Mouse (Mus musculus) heart, adult 2 months (tissue): ENCODE measurements around the gene Atp2b2. TPM values are rescaled to one million over a fixed set of nuclear protein-coding genes. Genes with fewer than 3 reads are reported as not detected.

ENCODE experiments used
- DNase-seq, 2 experiments: peaks; one replicate each; pipeline ENCODE4 v3.0.0; 2021
- H3K27ac ChIP-seq: fragments of 200-600 bp; 2 replicates; pipeline ENCODE4 v1.8.1; 2022
- H3K27me3 ChIP-seq: fragments of 200-500 bp; 2 replicates; pipeline ENCODE4 v1.6.1; 2012; ENCODE audit warnings: mild to moderate bottlenecking, low read length, inconsistent platforms, mixed read lengths; ENCODE audit not compliant: control insufficient read depth, insufficient read depth
- H3K36me3 ChIP-seq: fragments of 200-500 bp; 2 replicates; pipeline ENCODE4 v1.6.1; 2012; ENCODE audit warnings: low read length, inconsistent platforms; ENCODE audit not compliant: control insufficient read depth, insufficient read depth
- H3K4me1 ChIP-seq: fragments of 200-500 bp; 2 replicates; pipeline ENCODE4 v1.6.1; 2011; ENCODE audit warnings: low read length; ENCODE audit not compliant: control insufficient read depth, insufficient read depth
- H3K4me3 ChIP-seq: fragments of 200-600 bp; 2 replicates; pipeline ENCODE4 v1.8.1; 2022
- H3K79me2 ChIP-seq: fragments of 200-500 bp; replicated peaks from 2 replicates; pipeline ENCODE4 v1.6.1; 2012; ENCODE audit warnings: mild to moderate bottlenecking, inconsistent platforms, low read length, moderate library complexity, mixed read lengths; ENCODE audit not compliant: control insufficient read depth, insufficient read depth
- H3K9ac ChIP-seq: fragments of 200-500 bp; 2 replicates; pipeline ENCODE4 v1.6.1; 2012; ENCODE audit warnings: low read depth, mild to moderate bottlenecking, control low read depth, inconsistent platforms, low read length, mixed read lengths
- CTCF ChIP-seq: fragments of 200-600 bp; IDR thresholded peaks from 2 replicates; pipeline ENCODE4 v1.8.1; 2022; ENCODE audit warnings: antibody characterized with exemption, mild to moderate bottlenecking, moderate library complexity
- EP300 ChIP-seq: fragments of 200-500 bp; IDR thresholded peaks from 2 replicates; pipeline ENCODE4 v1.6.1; 2011; ENCODE audit warnings: low read depth, low read length, control low read depth; ENCODE audit not compliant: insufficient read depth
- POLR2A ChIP-seq: fragments of 200-500 bp; IDR thresholded peaks from 2 replicates; pipeline ENCODE4 v1.6.1; 2011; ENCODE audit warnings: mild to moderate bottlenecking, low read depth, low read length, control low read depth; ENCODE audit not compliant: insufficient read depth
- WGBS: fragments of 180-500 bp; shearing (Covaris S2); methylation state at CpG from one replicate; pipeline ENCODE4 v1.1.7; 2018; 5-methylcytosine and 5-hydroxymethylcytosine counted together
- intact Hi-C: fragments of 180-260 bp; cut with DNase I; formaldehyde crosslinking; loops from one replicate; pipeline ENCODE4 v1.15.1; 2025
- polyA plus RNA-seq: library from polyadenylated mRNA; depleted of rRNA; stranded (reverse); fragments of >200 nt; gene quantifications from 2 replicates; pipeline ENCODE4 v1.2.3, GENCODE M21; 2012
- total RNA-seq, 2 experiments: library from RNA; stranded (reverse); gene quantifications; 2 replicates each; pipeline ENCODE4 v1.2.3; 2021

The Atp2b2 gene
- total and polyA plus RNA-seq, 3 experiments: 0.64 to 1.1 (median 0.84) TPM

- Histone ChIP-seq H3K27me3 (no peaks in the 10 kb centered on the region), H3K4me3 (no peak overlapping the region), H3K79me2 (no peaks in the 10 kb centered on the region), H3K4me1 (no peaks in the 10 kb centered on the region), H3K27ac (no peak overlapping the region), H3K36me3 (no peaks in the 10 kb centered on the region), H3K9ac (no peak overlapping the region)
- intact Hi-C loops: no loop called here
- TF ChIP-seq CTCF: peak; percentile 17; the same call in 1 of the 2 replicates
- no peak for TF ChIP-seq POLR2A
- no peak for TF ChIP-seq EP300
- no peak for DNase-seq
- 19% methylated on average over 1 of the region's 1 CpGs for WGBS
Measured at GRCm38 (mm10) chr6:113990044-113990443, 52.4 kb downstream of the Atp2b2 start.

- intact Hi-C loops: no loop called here
- no peak overlapping the region for H3K27ac ChIP-seq
- TF ChIP-seq EP300: no peak
- TF ChIP-seq POLR2A: no peak
- no peak for TF ChIP-seq CTCF
- H3K36me3 ChIP-seq: no peaks in the 10 kb centered on the region
- no peaks in the 10 kb centered on the region for H3K79me2 ChIP-seq
- no peaks in the 10 kb centered on the region for H3K27me3 ChIP-seq
- 78% methylated on average over 2 of the region's 2 CpGs for WGBS
- DNase-seq: no peak
- no peak overlapping the region for H3K4me3 ChIP-seq
- no peak overlapping the region for H3K9ac ChIP-seq
- H3K4me1 ChIP-seq: no peaks in the 10 kb centered on the region
Measured at GRCm38 (mm10) chr6:113988521-113988920, 53.9 kb downstream of the Atp2b2 start.

- H3K79me2 ChIP-seq: no peaks in the 10 kb centered on the region
- H3K9ac ChIP-seq: no peak overlapping the region
- 59% methylated on average over 4 of the region's 4 CpGs for WGBS
- intact Hi-C loops: no loop called here
- no peaks in the 10 kb centered on the region for H3K27me3 ChIP-seq
- no peaks in the 10 kb centered on the region for H3K36me3 ChIP-seq
- H3K4me1 ChIP-seq: no peaks in the 10 kb centered on the region
- no peak for TF ChIP-seq EP300
- TF ChIP-seq CTCF: no peak
- no peak overlapping the region for H3K4me3 ChIP-seq
- DNase-seq: no peak
- H3K27ac ChIP-seq: no peak overlapping the region
Measured at GRCm38 (mm10) chr6:113986671-113987070, 55.7 kb downstream of the Atp2b2 start.

- TF ChIP-seq CTCF: no peak
- no peak for TF ChIP-seq EP300
- no peak for TF ChIP-seq POLR2A
- Histone ChIP-seq H3K4me1 (peaks cover 2% of the 10 kb centered on the region), H3K27ac (no peak overlapping the region), H3K4me3 (no peak overlapping the region), H3K27me3 (no peaks in the 10 kb centered on the region), H3K79me2 (no peaks in the 10 kb centered on the region), H3K36me3 (no peaks in the 10 kb centered on the region), H3K9ac (no peak overlapping the region)
- 71% methylated on average over 8 of the region's 8 CpGs for WGBS
- no peak for DNase-seq
- intact Hi-C loops: no loop called here
Measured at GRCm38 (mm10) chr6:113978673-113979072, 63.7 kb downstream of the Atp2b2 start.

- H3K9ac ChIP-seq: no peak overlapping the region
- peaks cover 2% of the 10 kb centered on the region for H3K4me1 ChIP-seq
- 38% methylated on average over 5 of the region's 5 CpGs for WGBS
- TF ChIP-seq POLR2A (no peak), CTCF (no peak), EP300 (no peak)
- H3K36me3 ChIP-seq: no peaks in the 10 kb centered on the region
- H3K4me3 ChIP-seq: no peak overlapping the region
- no peak overlapping the region for H3K27ac ChIP-seq
- no peaks in the 10 kb centered on the region for H3K27me3 ChIP-seq
- H3K79me2 ChIP-seq: no peaks in the 10 kb centered on the region
- intact Hi-C loops: no loop called here
- DNase-seq: no peak
Measured at GRCm38 (mm10) chr6:113978091-113978650, 64.2 kb downstream of the Atp2b2 start.

- H3K27me3 ChIP-seq: no peaks in the 10 kb centered on the region
- H3K9ac ChIP-seq: no peak overlapping the region
- 76% methylated on average over 2 of the region's 2 CpGs for WGBS
- no peaks in the 10 kb centered on the region for H3K4me1 ChIP-seq
- no peaks in the 10 kb centered on the region for H3K36me3 ChIP-seq
- TF ChIP-seq CTCF (no peak), EP300 (no peak), POLR2A (no peak)
- H3K27ac ChIP-seq: no peak overlapping the region
- H3K79me2 ChIP-seq: no peaks in the 10 kb centered on the region
- H3K4me3 ChIP-seq: no peak overlapping the region
- intact Hi-C loops: no loop called here
- DNase-seq: no peak
Measured at GRCm38 (mm10) chr6:113970900-113971299, 71.5 kb downstream of the Atp2b2 start.
